In the genomic region with DNA sequence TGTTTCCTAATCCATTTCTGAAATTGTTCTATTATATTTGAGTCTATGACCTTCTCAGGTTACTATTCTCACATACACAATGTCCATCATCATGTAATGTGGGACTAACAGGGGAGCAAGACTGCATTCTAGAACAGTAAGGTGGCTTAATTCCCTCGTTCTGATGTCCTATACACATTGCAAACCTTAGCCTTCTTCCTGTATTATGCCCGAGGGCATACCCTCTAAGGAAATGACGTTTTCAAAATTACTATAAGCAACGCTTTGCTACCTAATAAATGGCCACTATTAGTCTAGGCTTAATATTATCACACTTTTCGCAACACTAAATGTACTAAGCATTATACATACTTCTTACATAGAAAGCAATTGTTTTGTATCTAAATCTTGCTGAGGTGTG, we compare ENCODE assay signal across 7 mouse cellular contexts. TPM values are rescaled to one million over a fixed set of nuclear protein-coding genes. Genes with fewer than 3 reads are reported as not detected.
DNase-seq lines count a peak whose midpoint lies in the region; ATAC-seq and TF ChIP-seq lines count a peak whose summit lies in the region.

No protein-coding gene starts in this region.

- H3K79me2 ChIP-seq in C2C12 (ENCODE audit: control insufficient read depth, insufficient read depth) (peaks cover 42% of the 10 kb centered on the region), CH12.LX (replicated peaks; ENCODE audit: control insufficient read depth, extremely low read depth, insufficient read depth, poor library complexity, severe bottlenecking) (peaks cover 13% of the 10 kb centered on the region)

- no peak overlapping the region for H3ac ChIP-seq in C2C12 (ENCODE audit: control insufficient read depth, insufficient read length, low read depth)

- no peak for TF ChIP-seq EP300 in CH12.LX (IDR thresholded peaks at IDR 0.05; ENCODE audit: low read length)

- ATAC-seq in forebrain, embryonic 15.5 days (replicated peaks): peak; percentile 21; the same call in 1 of the 2 replicates
- ATAC-seq in liver, embryonic 16.5 days (ENCODE audit: low read depth): no peak

- TF ChIP-seq CTCF in C2C12 (IDR thresholded peaks at IDR 0.05; ENCODE audit: control insufficient read depth, insufficient read depth, insufficient read length): no peak
- TF ChIP-seq CTCF in CH12.LX (conservative IDR thresholded peaks at IDR 0.05 in 1 of 2, IDR thresholded peaks at IDR 0.05 in 1 of 2; ENCODE audit: low read depth in 2 of 2, low read length in 2 of 2): no peak
- TF ChIP-seq CTCF in thymus, adult 2 months (IDR thresholded peaks at IDR 0.05; ENCODE audit: borderline replicate concordance, control insufficient read depth, extremely low read depth, insufficient read depth, low read length, poor library complexity): no peak

- no peak for TF ChIP-seq POLR2A in CH12.LX (IDR thresholded peaks at IDR 0.05; ENCODE audit: low read depth, low read length)
- no peak for TF ChIP-seq POLR2A in thymus, adult 2 months (IDR thresholded peaks at IDR 0.05; ENCODE audit: control insufficient read depth, extremely low read depth, insufficient read depth, low read length, poor library complexity)

- peak overlapping the region; percentile 58 for H3K4me2 ChIP-seq in CH12.LX (ENCODE audit: insufficient read depth, low read depth, poor library complexity, severe bottlenecking)
- H3K4me2 ChIP-seq in forebrain, embryonic 15.5 days (replicated peaks): peak overlapping the region; percentile 80
- H3K4me2 ChIP-seq in liver, embryonic 16.5 days (ENCODE audit: low read depth, low read length): peak overlapping the region; percentile 92

- 25% methylated on average over 5 of the region's 5 CpGs for WGBS in forebrain, embryonic 15.5 days
- 15% methylated on average over 5 of the region's 5 CpGs for WGBS in liver, embryonic 16.5 days (ENCODE audit: insufficient replicate concordance)
- WGBS in thymus, adult 2 months: 10% methylated on average over 5 of the region's 5 CpGs

- TF ChIP-seq RAD21 in CH12.LX (IDR thresholded peaks at IDR 0.05; ENCODE audit: low read depth, low read length): no peak

- in situ Hi-C loops in CH12.LX (cut with MboI; ENCODE audit: low pct_ligation_motif_present, low pct_unique_long_range_greater_than_20kb, low sequenced_read_pairs): no loop called here

- H3K9me3 ChIP-seq in CH12.LX (replicated peaks; ENCODE audit: low read length): no peaks in the 10 kb centered on the region
- no peaks in the 10 kb centered on the region for H3K9me3 ChIP-seq in forebrain, embryonic 15.5 days
- no peaks in the 10 kb centered on the region for H3K9me3 ChIP-seq in liver, embryonic 16.5 days (replicated peaks; ENCODE audit: control insufficient read depth, low read length)

- H3K27ac ChIP-seq in CH12.LX (ENCODE audit: insufficient read depth, low read depth): peak overlapping the region; percentile 70
- H3K27ac ChIP-seq in forebrain, embryonic 15.5 days (replicated peaks): peak overlapping the region; percentile 97
- peak overlapping the region; percentile 97 for H3K27ac ChIP-seq in liver, embryonic 16.5 days (ENCODE audit: low read length)
- H3K27ac ChIP-seq in thymus, adult 2 months (ENCODE audit: control insufficient read depth, insufficient read depth, low read length): no peak overlapping the region

- H3K27me3 ChIP-seq in C2C12 (ENCODE audit: control insufficient read depth, insufficient read depth, insufficient read length): no peaks in the 10 kb centered on the region
- H3K27me3 ChIP-seq in CH12.LX (replicated peaks): no peaks in the 10 kb centered on the region
- no peaks in the 10 kb centered on the region for H3K27me3 ChIP-seq in forebrain, embryonic 15.5 days
- H3K27me3 ChIP-seq in liver, embryonic 16.5 days (ENCODE audit: control insufficient read depth, insufficient read depth, low read depth, low read length): no peaks in the 10 kb centered on the region
- H3K27me3 ChIP-seq in thymus, adult 2 months (ENCODE audit: control insufficient read depth, insufficient read depth, low read length): no peaks in the 10 kb centered on the region

- dilution Hi-C loops in CH12.LX (cut with MboI; ENCODE audit: extremely low pct_ligation_motif_present, extremely low pct_unique_long_range_greater_than_20kb, low sequenced_read_pairs): no loop called here

- peaks cover 23% of the 10 kb centered on the region for H3K79me3 ChIP-seq in C2C12 (ENCODE audit: low read depth)

- H3K9ac ChIP-seq in CH12.LX (ENCODE audit: insufficient read depth, low read depth): peak overlapping the region; percentile 84
- peak overlapping the region; percentile 79 for H3K9ac ChIP-seq in forebrain, embryonic 15.5 days (replicated peaks)
- peak overlapping the region; percentile 85 for H3K9ac ChIP-seq in liver, embryonic 16.5 days (ENCODE audit: low read depth, low read length)

- H3K36me3 ChIP-seq in C2C12 (ENCODE audit: control insufficient read depth, insufficient read depth) (peaks cover 25% of the 10 kb centered on the region), CH12.LX (replicated peaks in 1 of 2; ENCODE audit: control insufficient read depth in 1 of 2, insufficient read depth in 1 of 2, low read length in 1 of 2) (peaks cover 11 to 49% of the 10 kb centered on the region in 2 experiments)
- H3K36me3 ChIP-seq in forebrain, embryonic 15.5 days: peaks cover 17% of the 10 kb centered on the region
- H3K36me3 ChIP-seq in liver, embryonic 16.5 days (ENCODE audit: control insufficient read depth, insufficient read depth): peaks cover 11% of the 10 kb centered on the region
- H3K36me3 ChIP-seq in thymus, adult 2 months (ENCODE audit: control insufficient read depth, insufficient read depth, low read length): no peaks in the 10 kb centered on the region

- DNase-seq in CH12.LX (ENCODE audit: extremely low read depth): no peak
- no peak for DNase-seq in thymus, adult 2 months
- no peak for DNase-seq in thymus, postnatal 25 days
- DNase-seq in cerebellum, adult 11 months: no peak

- H3K4me3 ChIP-seq in C2C12 (ENCODE audit: insufficient read depth, poor library complexity, severe bottlenecking) (peak overlapping the region; percentile 76), CH12.LX (replicated peaks in 1 of 3; ENCODE audit: low read depth in 2 of 3, low read length in 2 of 3, poor library complexity in 1 of 3) (peak overlapping the region; percentile 53 to 81 (median 61))
- H3K4me3 ChIP-seq in forebrain, embryonic 15.5 days: peak overlapping the region; percentile 97
- peak overlapping the region; percentile 92 for H3K4me3 ChIP-seq in liver, embryonic 16.5 days (ENCODE audit: low read depth, low read length)
- H3K4me3 ChIP-seq in thymus, adult 2 months (ENCODE audit: control insufficient read depth, insufficient read depth, low read length): no peak overlapping the region

- H3K4me1 ChIP-seq in CH12.LX (ENCODE audit: control insufficient read depth in 1 of 2, insufficient read depth in 2 of 2): peaks cover 4 to 21% of the 10 kb centered on the region in 2 experiments
- peaks cover 17% of the 10 kb centered on the region for H3K4me1 ChIP-seq in forebrain, embryonic 15.5 days
- H3K4me1 ChIP-seq in liver, embryonic 16.5 days (ENCODE audit: control insufficient read depth, low read depth, low read length): peaks cover 31% of the 10 kb centered on the region
- peaks cover 4% of the 10 kb centered on the region for H3K4me1 ChIP-seq in thymus, adult 2 months (replicated peaks; ENCODE audit: control insufficient read depth, insufficient read depth, low read length)

TF ChIP-seq in C2C12, 6 proteins besides CTCF, POLR2A, EP300 and RAD21:
- no peak for TF ChIP-seq USF1 (IDR thresholded peaks at IDR 0.05; ENCODE audit: low read depth)
- no peak for TF ChIP-seq FOSL1 (IDR thresholded peaks at IDR 0.05; ENCODE audit: insufficient read depth, low read length, poor library complexity, severe bottlenecking)
- no peak for TF ChIP-seq MYOD1 (IDR thresholded peaks at IDR 0.05; ENCODE audit: control insufficient read depth, insufficient read length, low read depth)
- TF ChIP-seq MAX (IDR thresholded peaks at IDR 0.05): no peak
- TF ChIP-seq CEBPB (IDR thresholded peaks at IDR 0.05; ENCODE audit: low read depth): no peak
- TF ChIP-seq MYOG (IDR thresholded peaks at IDR 0.05; ENCODE audit: control insufficient read depth, extremely low read depth, insufficient read length): no peak

TF ChIP-seq in CH12.LX, 34 proteins besides CTCF, POLR2A, EP300 and RAD21 (continues in another document):
- TF ChIP-seq ZKSCAN1 (IDR thresholded peaks at IDR 0.05; ENCODE audit: borderline replicate concordance, low read depth, low read length) (no peak), RCOR1 (conservative IDR thresholded peaks at IDR 0.05; ENCODE audit: low read depth, low read length) (no peak), NRF1 (IDR thresholded peaks at IDR 0.05; ENCODE audit: low read depth, low read length) (no peak), USF1 (IDR thresholded peaks at IDR 0.05; ENCODE audit: low read depth, low read length) (no peak), SIN3A (IDR thresholded peaks at IDR 0.05; ENCODE audit: low read length) (no peak), MAFK (IDR thresholded peaks at IDR 0.05; ENCODE audit: insufficient replicate concordance, low read length) (no peak), CHD1 (IDR thresholded peaks at IDR 0.05; ENCODE audit: low read depth, low read length) (no peak), IRF4 (IDR thresholded peaks at IDR 0.05; ENCODE audit: low read depth, low read length) (no peak)

RNA-seq across cellular contexts. Expression of gene Rabif, which starts 0.5 kb away (rescaled TPM):
- polyA plus RNA-seq in C2C12 (2012; fragmentation: generic; extraction: Trizol) (15.6 TPM), CH12.LX (2012; ENCODE audit: insufficient read length, low read depth) (17.2 and 22.9 TPM in 2 replicates)
- total RNA-seq in CH12.LX (2012; rRNA removed) (12.5 and 14.6 TPM in 2 replicates), CH12.LX (2014; rRNA removed) (22.4 and 23.4 TPM in 2 replicates)
- 55.3 and 55.9 TPM in 2 replicates for polyA plus RNA-seq in forebrain, embryonic 15.5 days (2015; fragmentation: Nextera tagmentation; extraction: Ambion mirVana)
- 15.0 and 15.8 TPM in 2 replicates for polyA plus RNA-seq in liver, embryonic 16.5 days (2015; fragmentation: Nextera tagmentation; extraction: Ambion mirVana)
- 24.8 and 25.0 TPM in 2 replicates for polyA plus RNA-seq in thymus, adult 2 months (2012; rRNA removed)

RNA-seq across cellular contexts. Expression of gene Klhl12, which starts 38.6 kb away (rescaled TPM):
- polyA plus RNA-seq in C2C12 (2012; fragmentation: generic; extraction: Trizol) (6.5 TPM), CH12.LX (2012; ENCODE audit: insufficient read length, low read depth) (17.5 and 19.1 TPM in 2 replicates)
- total RNA-seq in CH12.LX (2012; rRNA removed) (17.6 and 18.2 TPM in 2 replicates), CH12.LX (2014; rRNA removed) (20.6 and 20.8 TPM in 2 replicates)
- polyA plus RNA-seq in forebrain, embryonic 15.5 days (2015; fragmentation: Nextera tagmentation; extraction: Ambion mirVana): 39.7 and 40.1 TPM in 2 replicates
- polyA plus RNA-seq in liver, embryonic 16.5 days (2015; fragmentation: Nextera tagmentation; extraction: Ambion mirVana): 33.5 and 34.9 TPM in 2 replicates
- polyA plus RNA-seq in thymus, adult 2 months (2012; rRNA removed): 7.7 and 7.9 TPM in 2 replicates

RNA-seq across cellular contexts. Expression of gene Mgat4e, which starts 55.5 kb away (rescaled TPM):
- polyA plus RNA-seq in C2C12 (2012; fragmentation: generic; extraction: Trizol) (not detected), CH12.LX (2012; ENCODE audit: insufficient read length, low read depth) (not detected in 2 replicates)
- total RNA-seq in CH12.LX (2012; rRNA removed) (0.08 TPM in 1 of 2 replicates, not detected in the other), CH12.LX (2014; rRNA removed) (not detected in 2 replicates)
- polyA plus RNA-seq in forebrain, embryonic 15.5 days (2015; fragmentation: Nextera tagmentation; extraction: Ambion mirVana): not detected in 2 replicates
- not detected in 2 replicates for polyA plus RNA-seq in liver, embryonic 16.5 days (2015; fragmentation: Nextera tagmentation; extraction: Ambion mirVana)
- not detected in 2 replicates for polyA plus RNA-seq in thymus, adult 2 months (2012; rRNA removed)
